Mouse (Mus musculus): ENCODE results near the gene Igfn1.

GRCm38 (mm10) chr1:135929876-135930275 is 76.3 kb downstream of the Igfn1 start:
- TF ChIP-seq CTCF (IDR thresholded peaks at IDR 0.05; ENCODE audit: borderline replicate concordance, control insufficient read depth, extremely low read depth, insufficient read depth, low read length, poor library complexity): no peak
- no peak for TF ChIP-seq POLR2A (IDR thresholded peaks at IDR 0.05; ENCODE audit: control insufficient read depth, extremely low read depth, insufficient read depth, low read length, poor library complexity)
